Mouse (Mus musculus) CD4-positive naive resting alpha-beta T cell, adult 76 days (primary cell): ENCODE data around the gene Ssr1. TPM values are rescaled to one million over a fixed set of nuclear protein-coding genes. Genes with fewer than 3 reads are reported as not detected.

Experiments used
- total RNA-seq: library from RNA; stranded (reverse); gene quantifications from one replicate; pipeline ENCODE4 v1.2.4, GENCODE M21; 2023

Ssr1 gene
- 56.1 TPM for total RNA-seq

GRCm38 (mm10) chr13:37993704-37994404 is at the start of gene Ssr1:
Gene Ssr1, minus strand, starts transcription at chr13:37994217.

GRCm38 (mm10) chr13:38037044-38037687 is 43.1 kb upstream of the Ssr1 start, which contains the start of gene Cage1:
Gene Cage1, minus strand, starts transcription at chr13:38037069.

GRCm38 (mm10) chr13:38036343-38037043 is 42.5 kb upstream of the Ssr1 start, which contains the start of gene Riok1:
Gene Riok1, plus strand, starts transcription at chr13:38036995.

Other genes with a start within 250 kb of the Ssr1 start
- 48.5 TPM for gene Rreb1, start 215.8 kb downstream of the Ssr1 start, total RNA-seq
- gene Riok1, start 42.8 kb upstream of the Ssr1 start, total RNA-seq, result 284 TPM
- gene Cage1, start 42.9 kb upstream of the Ssr1 start, total RNA-seq, result 2.6 TPM
- not detected for gene Dsp, start 157.1 kb upstream of the Ssr1 start, total RNA-seq
- gene Snrnp48, start 210.7 kb upstream of the Ssr1 start, total RNA-seq, result 64.7 TPM